Mouse (Mus musculus): ENCODE results near the gene Amh. TPM values are rescaled to one million over a fixed set of nuclear protein-coding genes. Genes with fewer than 3 reads are reported as not detected.
"Not testable (repeated sequence)": the region's sequence is repeated elsewhere in the genome, so short reads cannot be mapped to it uniquely, and the experiment has no call there.

Gene Amh
- polyA plus RNA-seq, 1 experiment from 2014 or later = 0.12 TPM

GRCm38 (mm10) chr10:80824827-80825226 lies 19.8 kb downstream of the Amh start:
- H3K4me3 ChIP-seq (ENCODE audit: control insufficient read depth in 1 of 2, insufficient read depth in 1 of 2, low read depth in 1 of 2, low read length in 2 of 2) = no peak overlapping the region
- H3K36me3 ChIP-seq (ENCODE audit: control insufficient read depth, insufficient read depth, low read length) = peaks cover 20% of the 10 kb centered on the region
- H3K9ac ChIP-seq (ENCODE audit: low read length) = no peak overlapping the region
- peaks cover 2 to 17% of the 10 kb centered on the region in 2 experiments; a peak in 3 of 4 replicates for H3K4me1 ChIP-seq (ENCODE audit: control insufficient read depth in 2 of 2, insufficient read depth in 2 of 2, low read length in 2 of 2)
- H3K27ac ChIP-seq (replicated peaks in 1 of 2; ENCODE audit: control insufficient read depth in 1 of 2, insufficient read depth in 1 of 2, low read depth in 2 of 2, low read length in 2 of 2) = no peak overlapping the region; a peak in 1 of 4 replicates
- no peak overlapping the region for H3K4me2 ChIP-seq (ENCODE audit: low read length)
- WGBS = 72% methylated on average over 2 of the region's 2 CpGs
- no peaks in the 10 kb centered on the region for H3K27me3 ChIP-seq (ENCODE audit: control insufficient read depth, insufficient read depth, low read length)
- ATAC-seq (ENCODE audit: insufficient number of reproducible peaks, insufficient read depth, low FRiP score, low read depth) = no peak
- no peaks in the 10 kb centered on the region for H3K9me3 ChIP-seq (ENCODE audit: control insufficient read depth, low read length)

DNA sequence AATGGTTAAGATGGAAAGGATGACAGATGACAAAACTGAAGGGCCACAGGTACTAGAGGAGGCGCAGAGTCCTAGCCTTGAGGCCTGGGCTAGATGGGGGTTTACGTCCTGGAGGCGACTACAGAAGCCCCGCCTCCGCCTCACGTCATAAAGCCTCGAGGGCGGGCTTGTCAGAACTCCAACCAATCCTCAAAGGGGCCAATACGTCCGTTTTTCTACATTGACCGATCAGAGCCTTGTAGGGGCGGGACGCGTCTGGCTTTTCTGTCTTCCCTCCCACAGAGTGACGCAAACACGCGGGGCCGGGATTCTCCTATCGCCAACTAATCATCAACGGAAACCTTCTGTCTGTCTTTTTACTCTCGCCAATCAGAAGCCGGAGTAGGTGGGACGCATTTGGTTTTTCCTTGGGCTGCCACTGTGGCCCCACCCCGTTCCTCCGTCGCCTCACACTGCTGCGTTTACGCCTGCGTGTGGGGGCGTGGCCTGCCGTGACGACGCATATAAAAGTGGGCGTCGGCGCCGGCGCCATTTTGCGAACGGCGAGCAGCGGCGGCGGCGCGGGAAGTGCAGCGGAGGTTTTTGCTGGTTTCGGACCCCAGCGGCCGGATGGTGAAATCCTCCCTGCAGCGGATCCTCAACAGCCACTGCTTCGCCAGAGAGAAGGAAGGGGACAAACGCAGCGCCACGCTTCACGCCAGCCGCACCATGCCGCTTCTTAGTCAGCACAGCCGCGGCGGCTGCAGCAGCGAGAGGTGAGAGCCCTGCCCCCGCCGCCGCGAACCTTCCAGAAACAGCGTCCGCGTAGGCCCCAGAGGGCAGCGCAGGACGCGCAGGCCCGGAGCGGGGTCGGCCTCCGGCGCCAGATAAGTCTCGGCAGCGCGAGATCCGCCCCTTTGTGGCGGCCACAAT lies 21.4 kb downstream of the Amh start, which contains the start of gene Oaz1:
TSS of gene Oaz1 (plus strand) at position 506 of the 912 bp plus-strand sequence.
- peak; percentile 97 for ATAC-seq (ENCODE audit: insufficient number of reproducible peaks, insufficient read depth, low FRiP score, low read depth)
- H3K27me3 ChIP-seq (ENCODE audit: control insufficient read depth, insufficient read depth, low read length) = no peaks in the 10 kb centered on the region

GRCm38 (mm10) chr10:80827063-80827869 lies 22.2 kb downstream of the Amh start:
- peak overlapping the region; percentile 65 to 92 for H3K4me3 ChIP-seq (ENCODE audit: control insufficient read depth in 1 of 2, insufficient read depth in 1 of 2, low read depth in 1 of 2, low read length in 2 of 2)
- 6% methylated on average over 29 of the region's 29 CpGs for WGBS
- H3K9me3 ChIP-seq (ENCODE audit: control insufficient read depth, low read length) = no peaks in the 10 kb centered on the region

More for the DNA sequence above, 21.4 kb downstream of the Amh start, which contains the start of gene Oaz1:
- Histone ChIP-seq H3K4me3 (ENCODE audit: control insufficient read depth in 1 of 2, insufficient read depth in 1 of 2, low read depth in 1 of 2, low read length in 2 of 2) (peak within 1 kb of the TSS; percentile 65 to 92), H3K4me2 (ENCODE audit: low read length) (peak within 1 kb of the TSS; percentile 99), H3K36me3 (ENCODE audit: control insufficient read depth, insufficient read depth, low read length) (peaks cover 30% of the 10 kb centered on the region), H3K4me1 (ENCODE audit: control insufficient read depth in 2 of 2, insufficient read depth in 2 of 2, low read length in 2 of 2) (peaks cover 4 to 26% of the 10 kb centered on the region in 2 experiments; a peak in 3 of 4 replicates), H3K9ac (ENCODE audit: low read length) (peak within 1 kb of the TSS; percentile 89), H3K9me3 (ENCODE audit: control insufficient read depth, low read length) (no peaks in the 10 kb centered on the region), H3K27ac (replicated peaks in 1 of 2; ENCODE audit: control insufficient read depth in 1 of 2, insufficient read depth in 1 of 2, low read depth in 2 of 2, low read length in 2 of 2) (peak within 1 kb of the TSS; percentile 89 to 94)
- WGBS = under 1% methylated on average over 77 of the region's 82 CpGs

DNA sequence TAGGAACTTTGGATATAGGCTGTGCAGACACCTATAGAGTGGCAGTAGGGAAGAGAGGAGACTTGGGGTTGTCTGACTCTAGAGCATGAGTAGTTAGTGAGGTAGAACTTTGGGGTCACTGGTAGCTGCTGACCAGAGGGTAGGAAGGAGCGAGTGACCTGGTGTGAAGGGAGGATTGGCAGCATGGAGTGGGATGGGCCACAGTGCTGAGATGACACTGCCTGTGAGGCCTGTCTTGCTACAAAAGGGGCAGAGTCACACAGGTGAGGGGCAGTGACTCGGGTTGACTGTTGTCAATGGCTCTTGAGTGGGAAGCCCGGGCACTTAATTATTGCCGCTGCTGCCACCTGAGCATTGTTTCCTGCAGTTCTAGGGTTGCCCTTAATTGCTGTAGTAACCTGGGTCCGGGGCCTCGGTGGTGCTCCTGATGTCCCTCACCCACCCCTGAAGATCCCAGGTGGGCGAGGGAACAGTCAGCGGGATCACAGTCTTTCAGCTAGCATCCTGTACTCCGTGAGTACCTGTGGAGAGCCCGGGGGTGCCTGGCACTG lies 22.9 kb downstream of the Amh start:
- H3K27me3 ChIP-seq (ENCODE audit: control insufficient read depth, insufficient read depth, low read length) = no peaks in the 10 kb centered on the region
- H3K4me2 ChIP-seq (ENCODE audit: low read length) = peak overlapping the region; percentile 99
- peaks cover 30% of the 10 kb centered on the region for H3K36me3 ChIP-seq (ENCODE audit: control insufficient read depth, insufficient read depth, low read length)
- H3K27ac ChIP-seq (replicated peaks in 1 of 2; ENCODE audit: control insufficient read depth in 1 of 2, insufficient read depth in 1 of 2, low read depth in 2 of 2, low read length in 2 of 2) = no peak overlapping the region
- ATAC-seq (ENCODE audit: insufficient number of reproducible peaks, insufficient read depth, low FRiP score, low read depth) = no peak
- WGBS = 70% methylated on average over 10 of the region's 10 CpGs
- H3K4me3 ChIP-seq (ENCODE audit: control insufficient read depth in 1 of 2, insufficient read depth in 1 of 2, low read depth in 1 of 2, low read length in 2 of 2) = peak overlapping the region; percentile 65 to 92
- peaks cover 4 to 26% of the 10 kb centered on the region in 2 experiments; a peak in 3 of 4 replicates for H3K4me1 ChIP-seq (ENCODE audit: control insufficient read depth in 2 of 2, insufficient read depth in 2 of 2, low read length in 2 of 2)
- H3K9me3 ChIP-seq (ENCODE audit: control insufficient read depth, low read length) = no peaks in the 10 kb centered on the region
- peak overlapping the region; percentile 89 for H3K9ac ChIP-seq (ENCODE audit: low read length)

More at GRCm38 (mm10) chr10:80827063-80827869, 22.2 kb downstream of the Amh start:
- Histone ChIP-seq H3K9ac (ENCODE audit: low read length) (peak overlapping the region; percentile 89), H3K4me2 (ENCODE audit: low read length) (peak overlapping the region; percentile 99), H3K36me3 (ENCODE audit: control insufficient read depth, insufficient read depth, low read length) (peaks cover 30% of the 10 kb centered on the region), H3K27me3 (ENCODE audit: control insufficient read depth, insufficient read depth, low read length) (no peaks in the 10 kb centered on the region), H3K27ac (replicated peaks in 1 of 2; ENCODE audit: control insufficient read depth in 1 of 2, insufficient read depth in 1 of 2, low read depth in 2 of 2, low read length in 2 of 2) (peak overlapping the region; percentile 24 to 89; a peak in 2 of 4 replicates), H3K4me1 (ENCODE audit: control insufficient read depth in 2 of 2, insufficient read depth in 2 of 2, low read length in 2 of 2) (peaks cover 4 to 26% of the 10 kb centered on the region in 2 experiments; a peak in 3 of 4 replicates)
- no peak for ATAC-seq (ENCODE audit: insufficient number of reproducible peaks, insufficient read depth, low FRiP score, low read depth)

- H3K4me3 ChIP-seq (ENCODE audit: control insufficient read depth in 1 of 2, insufficient read depth in 1 of 2, low read depth in 1 of 2, low read length in 2 of 2); H3K27me3 ChIP-seq (ENCODE audit: control insufficient read depth, insufficient read depth, low read length); ATAC-seq (ENCODE audit: insufficient number of reproducible peaks, insufficient read depth, low FRiP score, low read depth); H3K27ac ChIP-seq (replicated peaks in 1 of 2; ENCODE audit: control insufficient read depth in 1 of 2, insufficient read depth in 1 of 2, low read depth in 2 of 2, low read length in 2 of 2); H3K9ac ChIP-seq (ENCODE audit: low read length); H3K9me3 ChIP-seq (ENCODE audit: control insufficient read depth, low read length): not testable (repeated sequence)
- peaks cover 30% of the 10 kb centered on the region for H3K36me3 ChIP-seq (ENCODE audit: control insufficient read depth, insufficient read depth, low read length)
- 83% methylated on average over 7 of the region's 9 CpGs for WGBS
- H3K4me2 ChIP-seq (ENCODE audit: low read length) = peak overlapping the region; percentile 99
- H3K4me1 ChIP-seq (ENCODE audit: control insufficient read depth in 2 of 2, insufficient read depth in 2 of 2, low read length in 2 of 2) = peaks cover 4 to 26% of the 10 kb centered on the region in 2 experiments; a peak in 3 of 4 replicates
Observed at GRCm38 (mm10) chr10:80828587-80828986, 23.5 kb downstream of the Amh start.

DNA sequence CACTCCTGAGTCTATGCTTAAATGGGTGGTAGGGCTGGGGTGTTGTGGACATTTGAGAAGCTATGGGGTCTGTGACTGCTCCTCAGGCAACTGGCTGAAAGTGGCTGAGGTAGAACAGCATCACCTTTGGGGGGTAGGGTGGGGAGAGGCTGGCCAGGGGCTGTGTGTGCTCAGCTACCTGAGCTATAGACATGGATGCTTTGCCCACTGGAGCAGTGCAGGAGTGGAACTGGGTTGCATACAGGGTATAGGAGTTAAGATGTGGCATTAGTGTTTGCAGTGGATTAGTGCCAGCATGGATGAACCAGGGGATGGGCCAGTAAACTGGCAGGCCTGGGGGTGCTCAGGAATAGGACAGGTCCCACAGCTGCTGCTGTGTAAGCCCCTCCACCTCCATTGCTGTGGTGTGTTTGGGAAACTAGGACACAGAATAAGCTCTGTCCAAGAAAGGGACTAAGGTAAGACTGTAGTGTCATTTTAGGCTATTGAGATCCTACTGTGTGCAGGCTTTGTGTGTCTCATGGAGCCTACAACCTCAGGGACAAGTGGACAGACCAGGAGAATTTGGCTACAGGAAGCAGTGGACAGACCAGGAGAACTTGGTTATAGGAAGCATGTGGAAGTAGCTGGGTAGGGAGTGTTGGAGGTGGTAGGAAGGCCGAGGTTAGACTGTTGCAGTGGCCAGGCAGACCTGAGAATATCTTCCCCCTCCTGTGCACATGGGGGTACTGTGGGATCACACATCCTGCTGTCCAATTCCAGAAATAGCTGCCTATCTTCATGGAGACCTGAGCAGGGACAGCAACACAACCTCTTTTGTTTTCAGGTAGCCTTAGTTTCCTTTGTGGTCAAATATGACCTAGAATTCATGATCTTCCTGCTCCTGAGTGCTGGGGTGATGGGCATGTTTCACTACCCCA lies 24.6 kb downstream of the Amh start:
- Histone ChIP-seq H3K27ac (replicated peaks in 1 of 2; ENCODE audit: control insufficient read depth in 1 of 2, insufficient read depth in 1 of 2, low read depth in 2 of 2, low read length in 2 of 2) (no peak overlapping the region), H3K4me2 (ENCODE audit: low read length) (no peak overlapping the region), H3K4me1 (ENCODE audit: control insufficient read depth in 2 of 2, insufficient read depth in 2 of 2, low read length in 2 of 2) (peaks cover 4 to 26% of the 10 kb centered on the region in 2 experiments; a peak in 3 of 4 replicates), H3K27me3 (ENCODE audit: control insufficient read depth, insufficient read depth, low read length) (peaks cover 15% of the 10 kb centered on the region), H3K4me3 (ENCODE audit: control insufficient read depth in 1 of 2, insufficient read depth in 1 of 2, low read depth in 1 of 2, low read length in 2 of 2) (no peak overlapping the region), H3K36me3 (ENCODE audit: control insufficient read depth, insufficient read depth, low read length) (peaks cover 30% of the 10 kb centered on the region), H3K9ac (ENCODE audit: low read length) (no peak overlapping the region), H3K9me3 (ENCODE audit: control insufficient read depth, low read length) (0 out of 2 replicates have a peak, but pooled peaks cover 3% of the 10 kb centered on the region)
- WGBS = 35% methylated on average over 1 of the region's 1 CpGs
- ATAC-seq (ENCODE audit: insufficient number of reproducible peaks, insufficient read depth, low FRiP score, low read depth) = no peak
